Mouse (Mus musculus) heart, embryonic 16.5 days (tissue): ENCODE data around the gene Gm37240. TPM values are rescaled to one million over a fixed set of nuclear protein-coding genes. Genes with fewer than 3 reads are reported as not detected.

Source experiments
- ATAC-seq: fragments of 200-750 bp; cut with Nextera tagmentation; replicated peaks from 2 replicates; pipeline ENCODE4 v1.8.0; 2017; ENCODE audit warnings: moderate number of reproducible peaks; ENCODE audit not compliant: insufficient read depth, low FRiP score; ENCODE audit errors: extremely low read depth
- H3K27ac ChIP-seq: fragments of 300-500 bp; sonication (generic); 2 replicates; pipeline ENCODE4 v1.5.1; 2014; ENCODE audit warnings: mild to moderate bottlenecking, low read length, control low read depth, moderate library complexity
- H3K27me3 ChIP-seq: fragments of 300-500 bp; sonication (generic); 2 replicates; pipeline ENCODE4 v1.6.1; 2014; ENCODE audit warnings: low read length, mixed read lengths; ENCODE audit not compliant: control insufficient read depth, insufficient read depth
- H3K36me3 ChIP-seq: fragments of 300-500 bp; sonication (generic); 2 replicates; pipeline ENCODE4 v1.6.1; 2014; ENCODE audit not compliant: control insufficient read depth, insufficient read depth
- H3K4me1 ChIP-seq: fragments of 300-500 bp; sonication (generic); 2 replicates; pipeline ENCODE4 v1.6.1; 2014; ENCODE audit warnings: low read length, mixed read lengths; ENCODE audit not compliant: control insufficient read depth, insufficient read depth
- H3K4me2 ChIP-seq: fragments of 300-500 bp; sonication (generic); 2 replicates; pipeline ENCODE4 v1.6.1; 2014; ENCODE audit warnings: low read depth, mild to moderate bottlenecking, control low read depth, low read length
- H3K4me3 ChIP-seq: fragments of 300-500 bp; sonication (generic); 2 replicates; pipeline ENCODE4 v1.5.1; 2014; ENCODE audit warnings: mild to moderate bottlenecking, control low read depth, low read length
- H3K9ac ChIP-seq: fragments of 300-500 bp; sonication (generic); 2 replicates; pipeline ENCODE4 v1.6.1; 2014; ENCODE audit warnings: low read length, control low read depth
- H3K9me3 ChIP-seq: fragments of 300-500 bp; sonication (generic); replicated peaks from 2 replicates; pipeline ENCODE4 v1.6.1; 2016; ENCODE audit warnings: low read length; ENCODE audit not compliant: control insufficient read depth
- WGBS: fragments of 180-500 bp; shearing (Covaris S2); extraction: QIAGEN DNeasy Blood & Tissue Kit; methylation state at CpG from one replicate; pipeline ENCODE4 v1.1.7; 2014; 5-methylcytosine and 5-hydroxymethylcytosine counted together
- polyA plus RNA-seq: library from polyadenylated mRNA; unstranded; fragments of >200 nt; fragmentation: Nextera tagmentation; extraction: Ambion mirVana; gene quantifications from 2 replicates; pipeline ENCODE4 v1.2.1, GENCODE M21; 2015

The Gm37240 gene
- polyA plus RNA-seq, 1 experiment from 2014 or later: 18.4 TPM

DNA sequence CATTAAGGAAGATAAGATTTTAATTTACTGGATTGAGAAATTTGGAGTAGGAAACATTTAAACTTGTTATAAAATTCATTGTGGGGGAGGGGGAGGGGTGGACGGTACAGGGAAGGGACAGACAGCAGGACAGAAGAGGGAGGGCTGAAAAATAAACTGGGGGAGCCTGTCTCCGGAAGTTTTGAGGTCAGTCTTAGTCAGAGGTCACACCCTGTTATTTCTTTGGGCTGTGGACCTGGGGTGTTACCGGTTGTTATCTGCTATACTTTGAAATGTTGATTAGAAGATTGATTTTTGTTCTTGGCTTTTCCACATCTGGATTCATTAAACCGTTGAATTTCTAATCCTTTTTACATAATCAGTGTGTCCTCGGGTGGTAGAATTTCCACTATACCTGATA lies 1061.3 kb downstream of the Gm37240 start:
- H3K27me3 ChIP-seq: no peaks in the 10 kb centered on the region
- 0 out of 2 replicates have a peak overlapping the region, but pooled peaks have one; percentile 23 for H3K27ac ChIP-seq
- no peaks in the 10 kb centered on the region for H3K36me3 ChIP-seq
- WGBS: 31% methylated on average over 5 of the region's 5 CpGs
- H3K4me2 ChIP-seq: 0 out of 2 replicates have a peak overlapping the region, but pooled peaks have one; percentile 12
- ATAC-seq: no peak
- no peak overlapping the region for H3K4me3 ChIP-seq
- H3K4me1 ChIP-seq: peaks cover 11% of the 10 kb centered on the region
- H3K9me3 ChIP-seq: no peaks in the 10 kb centered on the region
- H3K9ac ChIP-seq: 0 out of 2 replicates have a peak overlapping the region, but pooled peaks have one; percentile 2

DNA sequence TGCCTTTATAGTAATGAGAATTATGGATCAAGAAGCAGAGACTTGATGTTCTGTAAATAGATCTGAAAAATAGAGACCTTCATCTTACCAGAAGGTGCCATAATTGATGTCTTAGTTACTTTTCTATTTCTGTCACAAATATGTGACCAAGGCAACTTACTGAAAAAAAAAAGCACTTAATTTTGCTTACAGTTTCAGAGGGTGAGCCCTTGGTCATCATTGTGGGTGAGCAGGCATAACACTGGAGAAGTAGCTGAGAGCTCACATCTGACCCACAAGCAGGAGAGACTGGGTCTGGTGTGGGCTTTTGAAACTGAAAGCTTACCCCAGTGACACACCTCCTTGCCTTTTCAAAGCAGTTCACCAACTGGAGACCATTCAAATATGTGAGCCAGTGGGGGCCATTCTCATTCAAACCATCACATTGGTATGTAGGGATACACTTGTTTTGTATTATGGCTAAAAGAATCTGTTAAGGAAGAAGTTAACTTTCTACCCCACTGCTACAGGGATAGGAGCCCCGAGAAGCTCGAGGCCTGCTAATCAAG lies 1066.6 kb downstream of the Gm37240 start:
- H3K27me3 ChIP-seq: no peaks in the 10 kb centered on the region
- H3K9me3 ChIP-seq: no peaks in the 10 kb centered on the region
- peaks cover 9% of the 10 kb centered on the region for H3K4me1 ChIP-seq
- ATAC-seq: no peak
- H3K27ac ChIP-seq: no peak overlapping the region
- H3K4me2 ChIP-seq: no peak overlapping the region
- no peak overlapping the region for H3K4me3 ChIP-seq
- no peaks in the 10 kb centered on the region for H3K36me3 ChIP-seq
- no peak overlapping the region for H3K9ac ChIP-seq
- 82% methylated on average over 2 of the region's 2 CpGs for WGBS

DNA sequence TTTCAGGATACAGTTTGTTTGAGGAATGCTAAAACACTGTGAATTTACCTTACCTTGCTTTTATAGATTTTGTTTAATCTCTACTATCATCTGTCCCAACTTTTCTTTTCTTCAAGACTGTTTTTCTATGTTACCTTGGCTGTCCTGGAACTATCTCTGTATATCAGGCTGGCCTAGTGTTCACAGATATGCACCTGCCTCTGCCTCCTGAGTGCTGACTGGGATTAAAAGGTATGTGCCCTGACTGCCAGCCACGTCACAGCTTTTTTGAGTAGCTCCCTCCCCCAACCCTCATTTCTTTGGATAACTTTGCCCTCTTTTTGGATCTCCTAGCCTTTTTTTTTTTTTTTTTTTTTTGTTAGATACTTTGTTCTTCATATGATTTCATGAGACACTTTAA lies 1070.4 kb downstream of the Gm37240 start:
- no peak overlapping the region for H3K4me2 ChIP-seq
- 50% methylated on average over 1 of the region's 1 CpGs for WGBS
- H3K36me3 ChIP-seq: no peaks in the 10 kb centered on the region
- H3K9ac ChIP-seq: no peak overlapping the region
- no peaks in the 10 kb centered on the region for H3K27me3 ChIP-seq
- H3K27ac ChIP-seq: no peak overlapping the region
- no peak overlapping the region for H3K4me3 ChIP-seq
- H3K9me3 ChIP-seq: no peaks in the 10 kb centered on the region
- H3K4me1 ChIP-seq: peaks cover 18% of the 10 kb centered on the region
- ATAC-seq: no peak

DNA sequence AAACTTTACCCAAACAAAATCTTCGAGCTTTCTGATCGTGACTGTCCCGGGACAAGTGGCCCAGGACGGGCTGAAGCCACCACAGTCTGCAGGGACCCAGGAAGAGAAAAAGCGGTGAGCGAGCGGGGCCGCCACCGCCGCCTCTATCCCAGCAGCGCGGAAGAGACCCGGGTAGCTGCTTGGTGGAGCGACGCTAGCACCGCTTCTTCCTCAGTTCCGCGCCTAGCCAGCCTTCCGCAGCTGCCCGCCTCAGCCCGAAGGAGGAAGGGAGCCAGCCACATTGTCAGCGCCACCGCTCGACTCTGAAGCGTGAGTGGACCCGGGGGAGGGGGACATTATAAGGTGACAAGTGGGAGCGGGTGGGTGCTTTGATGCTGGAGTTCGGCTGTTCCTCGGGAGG lies 1071.9 kb downstream of the Gm37240 start:
- no peak; the same call in 1 of the 2 replicates for ATAC-seq
- Histone ChIP-seq H3K9ac (peak overlapping the region; percentile 94), H3K27me3 (no peaks in the 10 kb centered on the region), H3K36me3 (no peaks in the 10 kb centered on the region), H3K9me3 (no peaks in the 10 kb centered on the region), H3K4me3 (peak overlapping the region; percentile 99), H3K4me2 (peak overlapping the region; percentile 99), H3K4me1 (peaks cover 18% of the 10 kb centered on the region), H3K27ac (peak overlapping the region; percentile 97)
- under 1% methylated on average over 29 of the region's 29 CpGs for WGBS

DNA sequence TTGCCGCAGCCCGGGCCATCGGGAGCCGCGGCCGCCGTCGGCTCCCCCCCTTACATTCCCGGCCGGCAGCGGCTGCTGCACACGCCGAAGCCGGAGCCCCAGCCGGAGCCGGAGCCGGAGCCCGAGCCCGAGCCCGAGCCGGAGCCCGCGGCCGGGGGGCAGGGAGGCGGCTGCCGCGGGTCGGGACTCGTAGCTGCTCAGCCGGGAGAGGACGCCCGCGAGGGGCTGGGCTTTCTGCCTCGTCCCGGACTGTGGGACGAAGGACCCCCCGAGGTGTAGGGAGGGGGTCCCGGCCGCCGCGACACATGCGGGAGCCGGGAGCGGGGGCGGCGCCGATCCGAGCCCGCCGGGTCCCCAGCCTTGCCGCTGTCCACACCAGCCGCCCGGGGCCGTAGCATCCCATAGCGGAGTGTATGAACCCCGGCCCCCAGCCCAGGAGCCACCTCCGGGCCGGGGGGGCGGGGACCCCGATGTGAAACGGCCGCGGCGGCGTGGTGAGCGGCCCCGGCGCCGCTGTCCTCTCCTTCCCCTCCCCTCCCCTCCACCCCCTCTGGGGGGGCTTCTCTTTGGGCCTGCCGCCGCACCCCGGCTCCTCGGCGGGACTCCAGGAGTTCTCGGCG lies 1072.4 kb downstream of the Gm37240 start, which contains the start of gene Fbxw7:
Fbxw7 (plus strand) TSS at position 507 of the 620 bp plus-strand sequence.
- Histone ChIP-seq H3K27ac (peak within 1 kb of the TSS; percentile 97), H3K9me3 (no peaks in the 10 kb centered on the region), H3K27me3 (no peaks in the 10 kb centered on the region), H3K9ac (peak within 1 kb of the TSS; percentile 94), H3K36me3 (no peaks in the 10 kb centered on the region), H3K4me2 (peak within 1 kb of the TSS; percentile 99), H3K4me1 (peaks cover 18% of the 10 kb centered on the region), H3K4me3 (peak within 1 kb of the TSS; percentile 99)
- peak; percentile 20; the same call in 1 of the 2 replicates for ATAC-seq
- WGBS: under 1% methylated on average over 46 of the region's 76 CpGs

DNA sequence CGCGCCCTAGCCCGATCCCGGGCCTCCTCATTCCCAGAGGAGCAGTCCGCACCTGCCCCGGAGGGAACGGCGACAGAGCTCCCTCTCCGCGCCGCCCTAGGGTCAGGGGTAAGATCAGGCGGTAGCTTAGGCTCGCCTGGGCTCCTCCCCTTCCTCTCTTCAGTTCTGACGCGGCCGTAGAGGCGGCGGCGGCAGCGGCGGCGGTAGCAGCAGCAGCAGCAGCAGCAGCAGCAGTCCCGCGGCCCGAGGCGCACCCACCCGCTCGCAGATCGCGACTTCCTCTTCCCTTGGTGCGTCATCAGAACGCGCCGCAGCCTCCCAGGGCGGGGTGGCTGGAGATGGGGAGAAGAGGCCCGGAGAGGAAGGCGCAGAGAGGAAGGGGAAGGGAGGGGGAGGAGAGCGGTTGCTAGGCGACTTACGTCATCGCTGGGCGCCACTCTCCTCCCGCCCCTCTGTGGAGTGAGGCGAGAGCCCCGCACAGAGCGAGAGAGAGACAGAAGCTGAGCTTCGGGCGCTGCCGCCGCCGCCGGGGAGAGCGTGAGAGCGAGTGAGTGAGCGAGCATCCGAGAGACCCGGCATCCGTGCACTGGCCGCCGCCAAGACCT lies 1073.1 kb downstream of the Gm37240 start:
- under 1% methylated on average over 56 of the region's 60 CpGs for WGBS
- Histone ChIP-seq H3K27me3 (no peaks in the 10 kb centered on the region), H3K4me1 (peaks cover 18% of the 10 kb centered on the region), H3K27ac (peak overlapping the region; percentile 97), H3K4me2 (peak overlapping the region; percentile 99), H3K9ac (peak overlapping the region; percentile 94), H3K36me3 (no peaks in the 10 kb centered on the region), H3K4me3 (peak overlapping the region; percentile 99), H3K9me3 (no peaks in the 10 kb centered on the region)
- ATAC-seq: peak; percentile 98

DNA sequence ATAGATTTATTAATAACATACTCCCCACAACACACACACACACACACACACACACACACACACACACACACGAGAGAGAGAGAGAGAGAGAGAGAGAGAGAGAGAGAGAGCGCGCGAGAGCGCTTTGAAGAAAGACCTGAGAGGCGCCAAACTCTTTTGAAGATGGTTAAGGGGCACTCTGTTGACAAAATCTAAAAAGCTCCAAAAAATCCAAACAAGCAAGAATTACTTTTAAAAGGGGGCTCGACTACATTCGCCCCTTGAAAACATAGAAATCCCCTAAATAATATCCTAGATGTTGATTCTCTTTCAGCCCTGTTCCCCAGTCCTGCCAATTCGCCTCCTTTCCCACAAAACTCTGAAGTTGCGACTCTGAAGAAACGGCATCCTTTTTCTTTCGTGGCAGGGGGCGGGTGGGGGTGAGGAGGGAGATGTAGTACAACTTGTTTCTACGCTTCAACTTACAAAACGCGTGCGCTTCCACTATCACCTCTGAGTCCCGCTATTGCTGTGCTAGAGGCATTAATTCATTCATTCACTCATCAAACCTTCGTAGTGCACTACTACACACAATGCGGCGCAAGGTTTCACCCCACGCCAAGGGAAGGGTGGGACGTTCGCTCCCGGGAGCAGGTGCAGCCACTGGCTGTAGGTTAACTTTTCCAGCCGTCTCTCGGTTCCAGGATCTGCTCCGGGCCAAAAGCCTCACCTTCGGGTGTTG lies 1073.7 kb downstream of the Gm37240 start:
- no peaks in the 10 kb centered on the region for H3K27me3 ChIP-seq
- H3K27ac ChIP-seq: peak overlapping the region; percentile 90
- H3K4me1 ChIP-seq: peaks cover 18% of the 10 kb centered on the region
- H3K36me3 ChIP-seq: no peaks in the 10 kb centered on the region
- H3K4me2 ChIP-seq: peak overlapping the region; percentile 76
- no peaks in the 10 kb centered on the region for H3K9me3 ChIP-seq
- H3K9ac ChIP-seq: peak overlapping the region; percentile 94
- peak overlapping the region; percentile 99 for H3K4me3 ChIP-seq
- ATAC-seq: peak; percentile 6; the same call in 1 of the 2 replicates
- WGBS: 2% methylated on average over 29 of the region's 29 CpGs

DNA sequence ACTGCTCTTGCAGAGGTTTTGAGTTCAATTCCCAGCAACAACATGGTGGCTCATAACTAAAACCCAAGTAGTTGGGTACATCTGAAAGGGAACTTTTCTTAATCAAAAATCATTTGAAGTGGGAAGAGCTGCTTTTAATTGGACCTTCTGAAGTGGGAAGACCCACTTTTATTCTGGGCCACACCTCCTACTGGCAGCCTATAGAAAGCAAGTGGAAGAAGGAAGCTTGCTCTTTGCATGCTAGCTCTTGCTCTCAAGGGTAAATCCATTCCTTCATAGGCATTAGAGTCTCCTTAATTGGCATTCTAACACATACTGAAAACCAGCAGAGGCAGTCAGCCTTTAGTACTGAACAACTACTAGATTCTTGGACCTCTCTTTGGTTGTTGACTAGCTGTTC lies 1076.5 kb downstream of the Gm37240 start:
- Histone ChIP-seq H3K27ac (no peak overlapping the region), H3K9ac (no peak overlapping the region), H3K27me3 (no peaks in the 10 kb centered on the region), H3K4me1 (peaks cover 11% of the 10 kb centered on the region), H3K4me2 (no peak overlapping the region), H3K9me3 (no peaks in the 10 kb centered on the region), H3K4me3 (no peak overlapping the region), H3K36me3 (no peaks in the 10 kb centered on the region)
- no peak for ATAC-seq

DNA sequence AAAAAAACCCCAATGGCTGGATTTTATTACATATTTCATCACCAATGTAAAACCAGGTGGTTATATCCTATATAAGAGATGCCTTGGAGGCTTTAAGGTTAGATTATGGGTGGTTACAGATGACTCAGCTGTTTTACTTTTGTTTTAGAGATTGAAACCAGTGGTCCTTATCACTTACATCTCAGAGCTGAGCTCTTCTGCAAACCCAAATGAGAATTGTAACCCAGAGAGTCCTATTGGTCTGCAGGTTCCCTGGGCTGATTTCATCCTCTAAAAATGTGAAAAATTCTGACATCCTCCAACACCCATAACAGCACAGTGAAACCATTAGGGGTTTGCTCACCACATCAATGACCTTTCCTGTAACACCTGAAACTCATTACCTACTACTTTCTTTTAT lies 1078.4 kb downstream of the Gm37240 start:
- Histone ChIP-seq H3K9me3 (no peaks in the 10 kb centered on the region), H3K36me3 (no peaks in the 10 kb centered on the region), H3K4me1 (peaks cover 8% of the 10 kb centered on the region), H3K27ac (no peak overlapping the region), H3K4me3 (no peak overlapping the region), H3K4me2 (no peak overlapping the region), H3K27me3 (no peaks in the 10 kb centered on the region), H3K9ac (no peak overlapping the region)
- no peak for ATAC-seq
